Mouse (Mus musculus) intestine, embryonic 14.5 days (tissue): ENCODE results near the gene Tns1. TPM values are rescaled to one million over a fixed set of nuclear protein-coding genes. Genes with fewer than 3 reads are reported as not detected.

Experiments used
- ATAC-seq: fragments of 200-750 bp; cut with Nextera tagmentation; replicated peaks from 2 replicates; pipeline ENCODE4 v1.8.0; 2017; ENCODE audit warnings: low read depth, moderate number of reproducible peaks, moderate TSS enrichment, moderate library complexity; ENCODE audit not compliant: low FRiP score, low TSS enrichment
- DNase-seq: peaks from one replicate; pipeline ENCODE4 v3.0.0-alpha.2; 2018; ENCODE audit warnings: low spot score
- H3K27ac ChIP-seq: fragments of 300-500 bp; sonication (generic); 2 replicates; pipeline ENCODE4 v1.5.1; 2014; ENCODE audit warnings: low read depth, mild to moderate bottlenecking, control low read depth
- H3K27me3 ChIP-seq: fragments of 300-500 bp; sonication (generic); replicated peaks from 2 replicates; pipeline ENCODE4 v1.6.1; 2014; ENCODE audit warnings: low read length, control low read depth; ENCODE audit not compliant: control insufficient read depth, insufficient read depth
- H3K36me3 ChIP-seq: fragments of 300-500 bp; sonication (generic); 2 replicates; pipeline ENCODE4 v1.6.1; 2014; ENCODE audit warnings: low read length, control low read depth; ENCODE audit not compliant: control insufficient read depth, insufficient read depth
- H3K4me1 ChIP-seq: fragments of 300-500 bp; sonication (generic); replicated peaks from 2 replicates; pipeline ENCODE4 v1.6.1; 2014; ENCODE audit warnings: low read length, control low read depth, mixed read lengths; ENCODE audit not compliant: control insufficient read depth, insufficient read depth
- H3K4me2 ChIP-seq: fragments of 300-500 bp; sonication (generic); 2 replicates; pipeline ENCODE4 v1.6.1; 2014; ENCODE audit warnings: low read length
- H3K4me3 ChIP-seq: fragments of 300-500 bp; sonication (generic); 2 replicates; pipeline ENCODE4 v1.5.1; 2014; ENCODE audit warnings: low read depth, low read length, control low read depth, mixed read lengths
- H3K9ac ChIP-seq: fragments of 300-500 bp; sonication (generic); 2 replicates; pipeline ENCODE4 v1.6.1; 2014; ENCODE audit warnings: mild to moderate bottlenecking, low read length
- H3K9me3 ChIP-seq: fragments of 300-500 bp; sonication (generic); 2 replicates; pipeline ENCODE4 v1.6.1; 2016; ENCODE audit warnings: low read length, control low read depth; ENCODE audit not compliant: control insufficient read depth
- WGBS: fragments of 180-500 bp; shearing (Covaris S2); extraction: QIAGEN DNeasy Blood & Tissue Kit; methylation state at CpG from one replicate; pipeline ENCODE4 v1.1.7; 2014; 5-methylcytosine and 5-hydroxymethylcytosine counted together
- polyA plus RNA-seq: library from polyadenylated mRNA; unstranded; fragments of >200 nt; fragmentation: Nextera tagmentation; extraction: Ambion mirVana; gene quantifications from 2 replicates; pipeline ENCODE4 v1.2.1, GENCODE M21; 2014

The Tns1 gene
- polyA plus RNA-seq, 1 experiment from 2014 or later, result 28.7 TPM

- Histone ChIP-seq H3K36me3 (no peaks in the 10 kb centered on the region), H3K9ac (peak overlapping the region; percentile 39), H3K4me2 (peak overlapping the region; percentile 41), H3K27ac (peak overlapping the region; percentile 69), H3K4me1 (peaks cover 21% of the 10 kb centered on the region), H3K4me3 (peak overlapping the region; percentile 32), H3K9me3 (no peaks in the 10 kb centered on the region), H3K27me3 (peaks cover 5% of the 10 kb centered on the region)
- 26% methylated on average over 7 of the region's 7 CpGs for WGBS
- ATAC-seq (no peak), DNase-seq (no peak)
Observed at GRCm38 (mm10) chr1:74091138-74091537, 33.1 kb downstream of the Tns1 start.

DNA sequence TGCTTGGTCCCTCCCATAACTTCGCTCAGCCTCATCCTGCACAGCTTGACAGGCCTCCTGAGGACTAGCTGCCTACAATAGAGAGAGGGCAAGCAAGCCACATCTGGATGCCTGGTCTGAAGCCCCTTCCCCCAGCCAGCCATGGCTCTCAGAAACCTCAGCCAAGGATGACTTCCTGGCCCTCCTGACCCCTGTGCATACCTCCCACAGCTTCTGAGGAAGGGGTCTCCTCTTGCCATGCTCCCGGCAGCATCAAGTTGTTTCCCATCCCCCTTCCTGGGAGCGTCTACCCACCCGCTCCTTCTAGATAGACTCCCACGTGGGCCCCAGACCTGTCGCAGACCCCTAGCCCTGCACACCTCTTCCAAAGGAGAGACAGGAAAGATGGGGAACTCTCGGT lies 33.9 kb downstream of the Tns1 start:
- no peaks in the 10 kb centered on the region for H3K27me3 ChIP-seq
- peak overlapping the region; percentile 32 for H3K4me3 ChIP-seq
- H3K36me3 ChIP-seq, result no peaks in the 10 kb centered on the region
- no peaks in the 10 kb centered on the region for H3K9me3 ChIP-seq
- H3K27ac ChIP-seq, result 0 out of 2 replicates have a peak overlapping the region, but pooled peaks have one; percentile 69
- ATAC-seq (no peak), DNase-seq (no peak)
- 37% methylated on average over 7 of the region's 7 CpGs for WGBS
- peaks cover 21% of the 10 kb centered on the region for H3K4me1 ChIP-seq
- H3K4me2 ChIP-seq, result peak overlapping the region; percentile 41
- H3K9ac ChIP-seq, result peak overlapping the region; percentile 39

GRCm38 (mm10) chr1:74088569-74088968 lies 35.7 kb downstream of the Tns1 start:
- Histone ChIP-seq H3K4me2 (no peak overlapping the region), H3K27ac (no peak overlapping the region), H3K4me1 (peaks cover 23% of the 10 kb centered on the region), H3K9ac (no peak overlapping the region), H3K36me3 (no peaks in the 10 kb centered on the region), H3K4me3 (no peak overlapping the region), H3K9me3 (no peaks in the 10 kb centered on the region), H3K27me3 (no peaks in the 10 kb centered on the region)
- ATAC-seq (no peak), DNase-seq (no peak)
- WGBS, result 82% methylated on average over 1 of the region's 1 CpGs

- 90% methylated on average over 7 of the region's 7 CpGs for WGBS
Observed at GRCm38 (mm10) chr1:74085566-74085965, 38.7 kb downstream of the Tns1 start.

GRCm38 (mm10) chr1:74084752-74085151 lies 39.5 kb downstream of the Tns1 start:
- Histone ChIP-seq H3K9ac (no peak overlapping the region), H3K36me3 (no peaks in the 10 kb centered on the region), H3K27ac (0 out of 2 replicates have a peak overlapping the region, but pooled peaks have one; percentile 43), H3K4me2 (no peak overlapping the region), H3K9me3 (no peaks in the 10 kb centered on the region), H3K4me1 (peaks cover 18% of the 10 kb centered on the region), H3K4me3 (no peak overlapping the region), H3K27me3 (no peaks in the 10 kb centered on the region)
- DNase-seq, result no peak
- ATAC-seq, result no peak
- WGBS, result 48% methylated on average over 5 of the region's 5 CpGs

More at GRCm38 (mm10) chr1:74085566-74085965, 38.7 kb downstream of the Tns1 start:
- no peak overlapping the region for H3K9ac ChIP-seq
- no peak overlapping the region for H3K4me3 ChIP-seq
- H3K9me3 ChIP-seq, result no peaks in the 10 kb centered on the region
- no peak for DNase-seq
- ATAC-seq, result no peak
- peaks cover 18% of the 10 kb centered on the region for H3K4me1 ChIP-seq
- H3K27ac ChIP-seq, result no peak overlapping the region
- no peaks in the 10 kb centered on the region for H3K36me3 ChIP-seq
- no peaks in the 10 kb centered on the region for H3K27me3 ChIP-seq
- no peak overlapping the region for H3K4me2 ChIP-seq

- 0 out of 2 replicates have a peak overlapping the region, but pooled peaks have one; percentile 43 for H3K27ac ChIP-seq
- H3K27me3 ChIP-seq, result no peaks in the 10 kb centered on the region
- no peak overlapping the region for H3K9ac ChIP-seq
- DNase-seq, result no peak
- H3K9me3 ChIP-seq, result no peaks in the 10 kb centered on the region
- peaks cover 18% of the 10 kb centered on the region for H3K4me1 ChIP-seq
- 64% methylated on average over 6 of the region's 6 CpGs for WGBS
- no peak for ATAC-seq
- no peak overlapping the region for H3K4me3 ChIP-seq
- no peaks in the 10 kb centered on the region for H3K36me3 ChIP-seq
- no peak overlapping the region for H3K4me2 ChIP-seq
Observed at GRCm38 (mm10) chr1:74084065-74084705, 40.1 kb downstream of the Tns1 start.

GRCm38 (mm10) chr1:74082841-74083463 lies 41.3 kb downstream of the Tns1 start:
- Histone ChIP-seq H3K27me3 (no peaks in the 10 kb centered on the region), H3K36me3 (no peaks in the 10 kb centered on the region), H3K9me3 (no peaks in the 10 kb centered on the region), H3K4me2 (no peak overlapping the region), H3K9ac (no peak overlapping the region), H3K4me1 (peaks cover 18% of the 10 kb centered on the region), H3K27ac (peak overlapping the region; percentile 43; the same call in 1 of the 2 replicates), H3K4me3 (no peak overlapping the region)
- ATAC-seq (no peak), DNase-seq (peak; percentile 75)
- 14% methylated on average over 6 of the region's 6 CpGs for WGBS

DNA sequence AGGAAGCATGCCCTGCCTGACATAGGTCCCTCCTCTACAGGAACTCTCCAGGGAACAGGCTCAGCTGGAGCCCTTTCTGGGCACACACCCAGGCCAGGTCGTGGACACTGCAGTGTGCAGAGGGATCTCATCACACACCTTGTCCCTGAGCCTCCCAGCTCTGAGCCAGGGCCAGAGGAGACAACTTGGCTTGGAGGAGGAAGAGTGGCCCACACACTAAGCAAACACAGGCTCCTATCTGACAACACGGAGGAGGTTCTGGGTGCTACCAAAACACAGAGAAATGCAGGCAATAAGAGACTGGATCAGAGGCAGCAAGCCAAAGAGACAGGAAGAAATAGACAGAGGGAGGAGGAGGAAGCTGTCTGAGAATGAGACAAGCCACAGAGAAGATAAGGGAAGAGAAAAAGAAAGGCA lies 42.7 kb downstream of the Tns1 start:
- Histone ChIP-seq H3K4me2 (no peak overlapping the region), H3K4me1 (peaks cover 18% of the 10 kb centered on the region), H3K36me3 (no peaks in the 10 kb centered on the region), H3K27me3 (no peaks in the 10 kb centered on the region), H3K27ac (no peak overlapping the region), H3K9me3 (no peaks in the 10 kb centered on the region), H3K4me3 (no peak overlapping the region), H3K9ac (no peak overlapping the region)
- DNase-seq (no peak), ATAC-seq (no peak)
- WGBS, result 32% methylated on average over 2 of the region's 2 CpGs

GRCm38 (mm10) chr1:74077353-74077752 lies 46.9 kb downstream of the Tns1 start:
- no peaks in the 10 kb centered on the region for H3K36me3 ChIP-seq
- no peaks in the 10 kb centered on the region for H3K27me3 ChIP-seq
- DNase-seq (peak; percentile 98), ATAC-seq (no peak)
- no peak overlapping the region for H3K27ac ChIP-seq
- H3K9ac ChIP-seq, result no peak overlapping the region
- peaks cover 9% of the 10 kb centered on the region for H3K4me1 ChIP-seq
- no peaks in the 10 kb centered on the region for H3K9me3 ChIP-seq
- no peak overlapping the region for H3K4me3 ChIP-seq
- 0% methylated on average over 2 of the region's 2 CpGs for WGBS
- no peak overlapping the region for H3K4me2 ChIP-seq
